Mouse (Mus musculus) ZHBTc4 (cell line): Measurements from ENCODE around the gene Lancl1.

ENCODE experiments used
- DNase-seq: peaks from one replicate; pipeline ENCODE4 v3.0.0-alpha.2; 2011; ENCODE audit warnings: low read depth, low spot score

Lancl1 gene

GRCm38 (mm10) chr1:67017101-67017870, 21.4 kb downstream of the Lancl1 start:
- no peak for DNase-seq

- no peak for DNase-seq
These were observed 24.5 kb downstream of the Lancl1 start for GRCm38 (mm10) chr1:67014205-67014604.

GRCm38 (mm10) chr1:67010520-67010919, 28.2 kb downstream of the Lancl1 start:
- no peak for DNase-seq

- no peak for DNase-seq
These were observed 35.0 kb downstream of the Lancl1 start for GRCm38 (mm10) chr1:67003699-67004098.

- DNase-seq = peak; percentile 48
These were observed 36.4 kb downstream of the Lancl1 start for GRCm38 (mm10) chr1:67002226-67002625.

- no peak for DNase-seq
These were observed 37.3 kb downstream of the Lancl1 start for GRCm38 (mm10) chr1:67001367-67001766.

GRCm38 (mm10) chr1:67000484-67000883, 38.2 kb downstream of the Lancl1 start:
- DNase-seq = no peak

- no peak for DNase-seq
These were observed 40.1 kb downstream of the Lancl1 start for GRCm38 (mm10) chr1:66998601-66999000.

- no peak for DNase-seq
These were observed 40.5 kb downstream of the Lancl1 start for GRCm38 (mm10) chr1:66998188-66998587.

GRCm38 (mm10) chr1:66996819-66997218, 41.9 kb downstream of the Lancl1 start:
- no peak for DNase-seq

GRCm38 (mm10) chr1:66992764-66993163, 45.9 kb downstream of the Lancl1 start:
- DNase-seq = peak; percentile 36

GRCm38 (mm10) chr1:66987558-66988190, 51.0 kb downstream of the Lancl1 start:
- no peak for DNase-seq

GRCm38 (mm10) chr1:66985906-66986305, 52.8 kb downstream of the Lancl1 start:
- DNase-seq = no peak

GRCm38 (mm10) chr1:66985129-66985698, 53.5 kb downstream of the Lancl1 start:
- DNase-seq = no peak

- no peak for DNase-seq
These were observed 58.5 kb downstream of the Lancl1 start for GRCm38 (mm10) chr1:66980129-66980528.

GRCm38 (mm10) chr1:66975456-66975855, 63.2 kb downstream of the Lancl1 start:
- DNase-seq = no peak

- no peak for DNase-seq
These were observed 73.8 kb downstream of the Lancl1 start for GRCm38 (mm10) chr1:66964857-66965256.

GRCm38 (mm10) chr1:66960536-66961243, 78.0 kb downstream of the Lancl1 start:
- DNase-seq = peak; percentile 77

GRCm38 (mm10) chr1:66957361-66957760, 81.3 kb downstream of the Lancl1 start:
- DNase-seq = no peak

GRCm38 (mm10) chr1:66951086-66951485, 87.6 kb downstream of the Lancl1 start:
- DNase-seq = no peak
